Mouse (Mus musculus): Measurements from ENCODE around the gene Clns1a. TPM values are rescaled to one million over a fixed set of nuclear protein-coding genes. Genes with fewer than 3 reads are reported as not detected.
A peak's percentile ranks its signal among the peaks of the same experiment; 100 is the strongest.

The Clns1a gene
- total and polyA plus RNA-seq, 2 experiments from 2014 or later = 90.2 to 157 TPM

- DNase-seq (ENCODE audit: low spot score) (no peak), ATAC-seq (ENCODE audit: low FRiP score) (no peak)
- H3K9me3 ChIP-seq (ENCODE audit: low read length) = no peaks in the 10 kb centered on the region
- no peak overlapping the region for H3K4me3 ChIP-seq (ENCODE audit: low read depth, low read length)
- no peaks in the 10 kb centered on the region for H3K27me3 ChIP-seq (ENCODE audit: insufficient read depth, low read length)
- no peak overlapping the region for H3K4me2 ChIP-seq (ENCODE audit: low read depth, low read length, poor library complexity, severe bottlenecking)
- WGBS = 30% methylated on average over 14 of the region's 14 CpGs
- H3K4me1 ChIP-seq (ENCODE audit: insufficient read depth, low read length) = no peaks in the 10 kb centered on the region
- TF ChIP-seq CTCF (IDR thresholded peaks at IDR 0.05) = no peak
- H3K27ac ChIP-seq (ENCODE audit: low read depth, low read length) = no peak overlapping the region
- no peak overlapping the region for H3K9ac ChIP-seq (replicated peaks; ENCODE audit: low read length, poor library complexity, severe bottlenecking)
- H3K36me3 ChIP-seq (ENCODE audit: insufficient read depth, low read length) = 0 out of 2 replicates have a peak, but pooled peaks cover 3% of the 10 kb centered on the region
Measured at GRCm38 (mm10) chr7:97728666-97729614, 32.5 kb downstream of the Clns1a start.

GRCm38 (mm10) chr7:97730427-97730826 lies 34.0 kb downstream of the Clns1a start:
- no peaks in the 10 kb centered on the region for H3K27me3 ChIP-seq (ENCODE audit: insufficient read depth, low read length)
- no peak overlapping the region for H3K9ac ChIP-seq (replicated peaks; ENCODE audit: low read length, poor library complexity, severe bottlenecking)
- no peaks in the 10 kb centered on the region for H3K9me3 ChIP-seq (ENCODE audit: low read length)
- no peaks in the 10 kb centered on the region for H3K36me3 ChIP-seq (ENCODE audit: insufficient read depth, low read length)
- H3K4me2 ChIP-seq (ENCODE audit: low read depth, low read length, poor library complexity, severe bottlenecking) = no peak overlapping the region
- ATAC-seq (ENCODE audit: low FRiP score) = no peak
- no peak for DNase-seq (ENCODE audit: low spot score)
- 42% methylated on average over 3 of the region's 3 CpGs for WGBS
- H3K4me3 ChIP-seq (ENCODE audit: low read depth, low read length) = no peak overlapping the region
- no peak overlapping the region for H3K27ac ChIP-seq (ENCODE audit: low read depth, low read length)
- TF ChIP-seq CTCF (IDR thresholded peaks at IDR 0.05) = no peak
- no peaks in the 10 kb centered on the region for H3K4me1 ChIP-seq (ENCODE audit: insufficient read depth, low read length)

GRCm38 (mm10) chr7:97733606-97734005 lies 37.2 kb downstream of the Clns1a start:
- ATAC-seq (ENCODE audit: low FRiP score) (no peak), DNase-seq (ENCODE audit: low spot score) (no peak)
- 91% methylated on average over 5 of the region's 5 CpGs for WGBS
- Histone ChIP-seq H3K4me3 (ENCODE audit: low read depth, low read length) (no peak overlapping the region), H3K4me2 (ENCODE audit: low read depth, low read length, poor library complexity, severe bottlenecking) (no peak overlapping the region), H3K9me3 (ENCODE audit: low read length) (no peaks in the 10 kb centered on the region), H3K36me3 (ENCODE audit: insufficient read depth, low read length) (no peaks in the 10 kb centered on the region), H3K9ac (replicated peaks; ENCODE audit: low read length, poor library complexity, severe bottlenecking) (no peak overlapping the region), H3K27me3 (ENCODE audit: insufficient read depth, low read length) (no peaks in the 10 kb centered on the region), H3K4me1 (ENCODE audit: insufficient read depth, low read length) (no peaks in the 10 kb centered on the region), H3K27ac (ENCODE audit: low read depth, low read length) (no peak overlapping the region)
- no peak for TF ChIP-seq CTCF (IDR thresholded peaks at IDR 0.05)

- H3K4me2 ChIP-seq (ENCODE audit: low read depth, low read length, poor library complexity, severe bottlenecking) = no peak overlapping the region
- no peak for TF ChIP-seq CTCF (IDR thresholded peaks at IDR 0.05)
Measured at GRCm38 (mm10) chr7:97735021-97735420, 38.6 kb downstream of the Clns1a start.

GRCm38 (mm10) chr7:97735886-97736420 lies 39.5 kb downstream of the Clns1a start:
- WGBS = 37% methylated on average over 4 of the region's 4 CpGs
- no peak for DNase-seq (ENCODE audit: low spot score)
- TF ChIP-seq CTCF (IDR thresholded peaks at IDR 0.05) = no peak
- H3K4me2 ChIP-seq (ENCODE audit: low read depth, low read length, poor library complexity, severe bottlenecking) = no peak overlapping the region
- H3K4me1 ChIP-seq (ENCODE audit: insufficient read depth, low read length) = no peaks in the 10 kb centered on the region
- no peak overlapping the region for H3K4me3 ChIP-seq (ENCODE audit: low read depth, low read length)
- no peak overlapping the region for H3K27ac ChIP-seq (ENCODE audit: low read depth, low read length)
- H3K9me3 ChIP-seq (ENCODE audit: low read length) = no peaks in the 10 kb centered on the region
- no peaks in the 10 kb centered on the region for H3K36me3 ChIP-seq (ENCODE audit: insufficient read depth, low read length)
- no peaks in the 10 kb centered on the region for H3K27me3 ChIP-seq (ENCODE audit: insufficient read depth, low read length)
- no peak overlapping the region for H3K9ac ChIP-seq (replicated peaks; ENCODE audit: low read length, poor library complexity, severe bottlenecking)
- ATAC-seq (ENCODE audit: low FRiP score) = no peak

More at GRCm38 (mm10) chr7:97735021-97735420, 38.6 kb downstream of the Clns1a start:
- no peaks in the 10 kb centered on the region for H3K27me3 ChIP-seq (ENCODE audit: insufficient read depth, low read length)
- ATAC-seq (ENCODE audit: low FRiP score) (no peak), DNase-seq (ENCODE audit: low spot score) (no peak)
- no peak overlapping the region for H3K4me3 ChIP-seq (ENCODE audit: low read depth, low read length)
- H3K27ac ChIP-seq (ENCODE audit: low read depth, low read length) = no peak overlapping the region
- no peaks in the 10 kb centered on the region for H3K36me3 ChIP-seq (ENCODE audit: insufficient read depth, low read length)
- 85% methylated on average over 8 of the region's 8 CpGs for WGBS
- H3K9ac ChIP-seq (replicated peaks; ENCODE audit: low read length, poor library complexity, severe bottlenecking) = no peak overlapping the region
- no peaks in the 10 kb centered on the region for H3K4me1 ChIP-seq (ENCODE audit: insufficient read depth, low read length)
- no peaks in the 10 kb centered on the region for H3K9me3 ChIP-seq (ENCODE audit: low read length)

GRCm38 (mm10) chr7:97737256-97737637 lies 40.8 kb downstream of the Clns1a start:
- peak overlapping the region; percentile 79 for H3K9ac ChIP-seq (replicated peaks; ENCODE audit: low read length, poor library complexity, severe bottlenecking)
- no peaks in the 10 kb centered on the region for H3K36me3 ChIP-seq (ENCODE audit: insufficient read depth, low read length)
- 5% methylated on average over 12 of the region's 12 CpGs for WGBS
- H3K4me1 ChIP-seq (ENCODE audit: insufficient read depth, low read length) = no peaks in the 10 kb centered on the region
- no peak for TF ChIP-seq CTCF (IDR thresholded peaks at IDR 0.05)
- no peaks in the 10 kb centered on the region for H3K9me3 ChIP-seq (ENCODE audit: low read length)
- H3K27me3 ChIP-seq (ENCODE audit: insufficient read depth, low read length) = no peaks in the 10 kb centered on the region
- H3K27ac ChIP-seq (ENCODE audit: low read depth, low read length) = no peak overlapping the region
- ATAC-seq (ENCODE audit: low FRiP score) (no peak; the same call in 1 of the 2 replicates), DNase-seq (ENCODE audit: low spot score) (peak; percentile 12)
- peak overlapping the region; percentile 73 for H3K4me3 ChIP-seq (ENCODE audit: low read depth, low read length)
- H3K4me2 ChIP-seq (ENCODE audit: low read depth, low read length, poor library complexity, severe bottlenecking) = peak overlapping the region; percentile 95
